Mouse (Mus musculus) left cerebral cortex, adult 2 months (tissue): ENCODE results near the gene Olfr287. TPM values are rescaled to one million over a fixed set of nuclear protein-coding genes. Genes with fewer than 3 reads are reported as not detected.

ENCODE experiments used
- DNase-seq, 2 experiments: peaks; one replicate each; pipeline ENCODE4 v3.0.0; 2021 to 2022; ENCODE audit warnings: low spot score in 2 of 2, mixed read lengths in 1 of 2; ENCODE audit errors: extremely low spot score in 1 of 2
- H3K27ac ChIP-seq: fragments of 200-600 bp; 2 replicates; pipeline ENCODE4 v1.8.1; 2022
- H3K4me3 ChIP-seq: fragments of 200-600 bp; 2 replicates; pipeline ENCODE4 v1.8.1; 2022
- CTCF ChIP-seq: fragments of 200-600 bp; IDR thresholded peaks from 2 replicates; pipeline ENCODE4 v1.8.1; 2022; ENCODE audit warnings: antibody characterized with exemption, mild to moderate bottlenecking, moderate library complexity
- intact Hi-C: fragments of 180-260 bp; cut with DNase I; formaldehyde crosslinking; loops from one replicate; pipeline ENCODE4 v1.15.1; 2025
- total RNA-seq, 2 experiments: library from RNA; stranded (reverse); gene quantifications; 2 replicates each; pipeline ENCODE4 v1.2.3; 2021

Gene Olfr287
- total RNA-seq, 2 experiments from 2014 or later: 4.7 to 5.3 TPM

GRCm38 (mm10) chr15:98184456-98184855 is 36.4 kb downstream of the Olfr287 start:
- intact Hi-C loops: loop anchor here (5.0 kb wide), 1 partner anchor 318 kb away; no protein-coding TSS in a partner anchor
- TF ChIP-seq CTCF: no peak
- no peak for DNase-seq

GRCm38 (mm10) chr15:98181856-98182570 is 38.8 kb downstream of the Olfr287 start:
- intact Hi-C loops: loop anchor here (1.0 to 5.0 kb wide), 3 partner anchors 115 to 320 kb away; partner anchors contain the start of gene Zfp641
- TF ChIP-seq CTCF: no peak
- Histone ChIP-seq H3K4me3 (no peak overlapping the region), H3K27ac (peak overlapping the region; percentile 76; the same call in 1 of the 2 replicates)
- no peak for DNase-seq

More at GRCm38 (mm10) chr15:98184456-98184855, 36.4 kb downstream of the Olfr287 start:
- no peak overlapping the region for H3K27ac ChIP-seq
- H3K4me3 ChIP-seq: no peak overlapping the region

GRCm38 (mm10) chr15:98181132-98181711 is 39.6 kb downstream of the Olfr287 start:
- peak overlapping the region; percentile 56 for H3K4me3 ChIP-seq
- DNase-seq: peak; percentile 89 to 91
- H3K27ac ChIP-seq: peak overlapping the region; percentile 76
- intact Hi-C loops: loop anchor here (1.0 to 5.0 kb wide), 3 partner anchors 116 to 321 kb away; partner anchors contain the start of gene Zfp641
- TF ChIP-seq CTCF: peak; percentile 79

- TF ChIP-seq CTCF: no peak
- no peak for DNase-seq
- intact Hi-C loops: loop anchor here (1.0 to 5.0 kb wide), 3 partner anchors 116 to 322 kb away; partner anchors contain the start of gene Zfp641
- Histone ChIP-seq H3K4me3 (peak overlapping the region; percentile 56), H3K27ac (peak overlapping the region; percentile 76)
Observed at GRCm38 (mm10) chr15:98180567-98181131, 40.2 kb downstream of the Olfr287 start.

GRCm38 (mm10) chr15:98177320-98177719 is 43.5 kb downstream of the Olfr287 start:
- Histone ChIP-seq H3K27ac (no peak overlapping the region), H3K4me3 (no peak overlapping the region)
- DNase-seq: no peak
- intact Hi-C loops: no loop called here
- no peak for TF ChIP-seq CTCF

- H3K4me3 ChIP-seq: no peak overlapping the region
- no peak overlapping the region for H3K27ac ChIP-seq
- intact Hi-C loops: loop anchor here (2.0 to 5.0 kb wide), 3 partner anchors 67 to 212 kb away; partner anchors contain the start of genes Pfkm, Senp1 and Tmem106c
- peak; percentile 87 for TF ChIP-seq CTCF
- peak; percentile 69 to 82 for DNase-seq
Observed at GRCm38 (mm10) chr15:98173821-98174220, 47.0 kb downstream of the Olfr287 start.

- Histone ChIP-seq H3K4me3 (no peak overlapping the region), H3K27ac (no peak overlapping the region; the same call in 1 of the 2 replicates)
- intact Hi-C loops: loop anchor here (2.0 to 5.0 kb wide), 3 partner anchors 65 to 210 kb away; partner anchors contain the start of genes Pfkm, Senp1 and Tmem106c
- no peak for TF ChIP-seq CTCF
- no peak for DNase-seq
Observed at GRCm38 (mm10) chr15:98172113-98172512, 48.7 kb downstream of the Olfr287 start.

GRCm38 (mm10) chr15:98170917-98171316 is 49.9 kb downstream of the Olfr287 start:
- intact Hi-C loops: loop anchor here (5.0 kb wide), 2 partner anchors 64 to 209 kb away; partner anchors contain the start of gene Tmem106c
- Histone ChIP-seq H3K27ac (peak overlapping the region; percentile 59), H3K4me3 (peak overlapping the region; percentile 28; the same call in 1 of the 2 replicates)
- no peak for TF ChIP-seq CTCF
- no peak for DNase-seq

GRCm38 (mm10) chr15:98170365-98170764 is 50.5 kb downstream of the Olfr287 start:
- intact Hi-C loops: loop anchor here (5.0 kb wide), 2 partner anchors 63 to 208 kb away; partner anchors contain the start of gene Tmem106c
- H3K27ac ChIP-seq: no peak overlapping the region; the same call in 1 of the 2 replicates
- DNase-seq: peak; percentile 54 to 62
- TF ChIP-seq CTCF: no peak; the same call in 1 of the 2 replicates
- peak overlapping the region; percentile 83 for H3K4me3 ChIP-seq

- peak overlapping the region; percentile 83 for H3K4me3 ChIP-seq
- no peak for DNase-seq
- intact Hi-C loops: loop anchor here (10.0 kb wide), 1 partner anchor 314 kb away; no protein-coding TSS in a partner anchor
- H3K27ac ChIP-seq: peak overlapping the region; percentile 94; the same call in 1 of the 2 replicates
- TF ChIP-seq CTCF: no peak
Observed at GRCm38 (mm10) chr15:98168622-98169004, 52.2 kb downstream of the Olfr287 start.
